Mouse (Mus musculus): ENCODE data around the gene Procr.

The Procr gene

DNA sequence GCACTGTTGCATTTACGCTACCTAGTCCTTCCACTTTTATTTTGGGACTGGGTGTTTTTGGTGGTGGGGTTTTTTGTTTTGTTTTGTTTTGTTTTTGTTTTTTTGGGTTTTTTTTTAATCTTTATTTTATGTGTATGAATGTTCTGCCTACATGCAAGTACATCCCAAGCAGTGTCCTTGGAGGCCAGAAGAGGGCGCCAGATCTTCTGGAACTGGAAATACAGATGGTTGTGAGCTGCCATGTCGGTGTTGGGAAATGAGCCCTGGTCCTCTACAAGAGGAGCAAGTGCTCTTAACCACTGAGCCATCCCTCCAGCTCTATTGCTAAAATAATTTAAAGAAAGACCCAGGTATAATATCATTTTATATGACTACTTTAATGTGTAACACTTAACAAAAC lies 51.8 kb downstream of the Procr start:
- peak; percentile 42 for DNase-seq (ENCODE audit: low read depth, low spot score)

DNA sequence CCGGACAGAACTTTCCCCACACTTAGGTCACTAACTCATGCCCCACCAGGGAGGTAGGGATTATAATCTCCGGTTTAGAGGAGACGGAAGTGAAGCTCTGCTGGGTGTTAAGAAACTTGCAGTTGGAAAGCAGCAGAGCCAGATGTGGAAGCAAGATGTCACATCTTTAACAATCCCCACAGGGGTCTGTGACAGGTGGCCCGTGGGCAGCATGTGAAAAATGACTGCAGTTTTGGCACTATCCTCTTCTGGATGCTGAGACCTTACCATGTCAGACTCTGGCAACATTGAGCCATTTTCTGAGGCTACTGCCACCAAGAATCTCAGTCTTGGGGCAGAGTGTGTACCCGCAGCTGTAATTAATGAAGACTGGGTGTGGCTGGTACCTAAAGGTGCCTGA lies 53.1 kb downstream of the Procr start:
- DNase-seq (ENCODE audit: low read depth, low spot score), result no peak

All from c-Kit-negative CD71-positive TER-119-positive erythroid progenitor cells, embryonic 14.5 days (primary cell).